Mouse (Mus musculus): ENCODE results near the gene Ppp1cc.

Ppp1cc gene

DNA sequence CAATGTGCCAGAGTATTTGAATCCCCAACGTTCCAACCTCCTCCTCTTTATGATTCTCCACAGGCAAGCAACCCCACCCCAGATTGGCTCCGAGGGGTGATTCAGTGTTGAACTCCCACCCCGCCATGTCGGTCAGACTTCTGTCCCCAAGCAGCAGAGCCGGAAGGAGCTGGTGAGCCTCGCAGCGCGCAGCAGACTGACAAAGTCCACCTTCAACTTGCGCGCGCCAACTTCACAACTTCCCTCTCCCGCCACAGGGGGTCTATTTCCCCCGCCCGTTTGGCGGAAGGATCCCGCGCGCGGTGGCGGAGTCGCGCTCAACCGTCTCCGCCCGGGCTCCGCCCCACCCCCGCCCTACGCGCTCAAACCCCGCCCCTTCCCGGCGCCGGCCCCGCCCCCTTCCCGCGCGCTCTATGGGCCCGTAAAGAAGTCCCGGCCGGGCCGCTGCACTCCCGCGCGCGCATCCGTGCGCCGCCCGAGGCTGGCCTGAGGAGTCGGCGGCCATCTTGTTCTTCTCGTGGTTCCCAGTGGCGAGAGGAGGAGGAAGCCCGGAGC is at the start of gene Ppp1cc:
TSS of gene Ppp1cc (plus strand) at position 452 of the 555 bp plus-strand sequence.
- DNase-seq (ENCODE audit: low spot score) = peak; percentile 91

DNA sequence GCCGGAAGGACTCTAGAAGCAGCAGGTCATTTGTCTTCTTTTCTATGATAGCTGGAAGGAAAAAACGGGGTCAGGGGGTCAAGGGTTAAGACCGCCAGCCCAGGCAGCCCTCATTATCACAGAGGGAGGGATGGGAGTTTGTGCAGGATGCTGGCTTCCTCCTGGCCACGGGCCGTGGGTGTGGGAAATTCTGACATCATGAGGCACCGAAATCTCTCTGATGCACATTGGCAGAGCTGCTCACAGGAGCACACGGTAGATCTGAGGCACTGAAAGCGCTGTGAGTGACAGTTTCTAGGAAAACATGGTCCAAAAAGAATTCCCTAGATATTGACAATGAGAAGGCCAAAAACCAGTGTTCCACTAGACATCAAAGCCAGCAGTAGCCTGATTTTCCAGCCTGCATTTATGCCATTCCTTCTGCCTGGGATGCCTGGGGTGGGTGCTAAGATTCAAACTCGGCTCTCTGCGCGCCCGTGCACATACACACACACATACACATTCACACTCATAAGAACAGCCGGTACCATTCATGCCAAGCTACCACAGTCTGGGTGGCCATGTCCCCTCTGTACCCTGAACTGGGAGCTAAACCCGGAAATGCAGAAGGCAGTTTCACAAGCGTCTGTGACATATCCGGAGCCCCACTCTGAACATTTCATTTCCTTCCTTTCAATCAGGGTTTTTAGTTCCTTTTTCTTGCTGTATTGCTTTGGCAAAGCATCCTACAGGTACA is 48.6 kb upstream of the Ppp1cc start:
- DNase-seq (ENCODE audit: low spot score) = no peak

DNA sequence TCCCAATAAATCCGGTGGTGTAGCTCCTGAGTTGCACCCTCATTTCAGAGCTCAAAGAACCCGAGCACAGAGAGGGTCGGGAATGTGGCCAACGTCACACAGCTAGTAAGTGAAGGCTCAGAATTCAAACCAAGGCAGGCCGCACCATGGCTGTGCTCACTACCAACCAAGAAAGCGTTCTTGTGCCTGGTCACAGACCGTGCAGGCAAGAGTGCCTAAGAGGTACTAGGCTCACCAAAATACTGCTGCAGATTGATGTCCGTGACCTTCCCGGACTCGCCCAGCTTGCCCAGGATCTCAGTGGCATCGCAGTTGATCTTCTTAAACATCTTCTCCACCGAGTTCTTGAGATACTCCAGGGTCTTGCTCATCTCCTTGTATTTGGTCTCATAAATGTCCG is 47.5 kb upstream of the Ppp1cc start:
- DNase-seq (ENCODE audit: low spot score) = no peak

- no peak for DNase-seq (ENCODE audit: low spot score)
Observed at GRCm38 (mm10) chr5:122111091-122111932, 46.8 kb upstream of the Ppp1cc start.

DNA sequence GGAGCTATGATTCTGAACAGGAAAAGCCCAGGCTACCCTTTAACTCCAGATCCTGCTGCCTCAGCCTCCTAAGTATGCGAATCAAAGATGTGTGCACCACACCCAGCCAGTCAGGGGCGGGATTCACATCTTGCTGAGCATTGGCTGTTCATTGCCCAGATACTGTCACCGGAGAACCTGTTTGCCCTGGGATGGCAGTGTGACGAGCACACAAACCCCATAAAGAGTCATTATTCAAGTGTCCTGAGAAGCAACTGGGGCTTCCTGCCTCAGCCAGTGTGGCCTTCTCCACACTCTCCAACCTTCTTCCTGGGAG is 46.2 kb upstream of the Ppp1cc start:
- no peak for DNase-seq (ENCODE audit: low spot score)

DNA sequence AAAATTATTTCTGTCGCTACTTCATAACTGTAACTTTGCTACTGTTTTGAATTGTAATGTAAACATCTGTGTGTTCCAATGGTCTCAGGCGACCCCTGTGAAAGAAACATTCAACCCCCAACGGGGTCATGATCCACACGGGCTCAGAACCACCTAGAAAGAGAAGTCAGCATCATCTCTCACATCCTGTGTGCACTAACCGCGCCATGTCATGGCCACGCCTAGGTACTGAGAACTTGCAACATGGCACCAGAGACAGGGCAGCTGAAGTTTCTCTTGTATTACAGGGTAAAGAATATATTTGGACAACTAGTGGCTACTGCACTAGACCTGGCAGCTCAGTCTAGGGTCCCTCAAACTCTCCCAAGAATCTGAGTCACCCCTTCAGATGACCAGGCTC is 44.6 kb upstream of the Ppp1cc start:
- DNase-seq (ENCODE audit: low spot score) = no peak

GRCm38 (mm10) chr5:122114176-122114575 is 43.9 kb upstream of the Ppp1cc start:
- peak; percentile 40 for DNase-seq (ENCODE audit: low spot score)

GRCm38 (mm10) chr5:122115266-122115763 is 42.8 kb upstream of the Ppp1cc start:
- DNase-seq (ENCODE audit: low spot score) = no peak

DNA sequence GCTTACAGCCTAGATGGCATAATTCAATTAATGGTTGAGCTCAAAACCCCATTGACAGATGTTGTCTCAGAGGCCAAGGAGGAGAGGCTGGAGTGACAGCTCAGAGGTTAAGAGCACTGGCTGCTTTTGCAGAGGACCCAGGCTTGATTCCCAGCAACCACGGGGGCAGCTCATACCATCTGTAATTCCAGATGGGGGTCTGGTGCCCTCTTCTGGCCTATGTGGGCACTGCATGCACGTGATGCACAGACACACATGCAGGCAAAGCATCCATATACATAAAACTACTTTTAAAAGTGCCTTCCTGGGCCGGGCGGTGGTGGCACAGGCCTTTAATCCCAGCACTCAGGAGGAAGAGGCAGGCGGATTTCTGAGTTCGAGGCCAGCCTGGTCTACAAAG is 41.8 kb upstream of the Ppp1cc start:
- no peak for DNase-seq (ENCODE audit: low spot score)

DNA sequence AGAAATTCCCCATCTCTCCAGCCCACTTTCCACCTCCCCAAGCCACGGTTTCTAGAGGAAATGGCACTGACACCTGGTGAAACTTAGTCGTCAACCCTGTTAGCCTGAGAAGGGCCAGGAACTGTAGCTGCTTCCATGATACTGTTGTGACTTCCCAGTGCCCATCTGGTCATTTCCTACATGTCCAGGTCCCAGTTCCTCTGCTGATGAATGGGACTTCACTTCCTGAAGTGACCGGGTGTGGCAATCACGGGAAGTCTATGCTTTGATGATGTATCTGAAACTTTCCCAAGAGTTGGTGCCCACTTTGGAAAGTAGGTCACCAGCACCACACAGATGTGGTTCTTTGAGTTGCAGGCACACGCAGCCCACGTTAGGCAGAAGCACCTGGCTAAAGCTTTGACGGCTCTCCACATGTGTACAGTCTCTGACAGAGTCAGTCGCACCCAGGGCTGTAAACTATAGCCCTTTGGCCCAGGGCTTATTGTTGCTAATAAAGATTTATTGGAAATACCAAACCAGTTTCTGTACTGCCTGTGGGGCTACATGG is 32.8 kb upstream of the Ppp1cc start:
- DNase-seq (ENCODE audit: low spot score) = no peak

DNA sequence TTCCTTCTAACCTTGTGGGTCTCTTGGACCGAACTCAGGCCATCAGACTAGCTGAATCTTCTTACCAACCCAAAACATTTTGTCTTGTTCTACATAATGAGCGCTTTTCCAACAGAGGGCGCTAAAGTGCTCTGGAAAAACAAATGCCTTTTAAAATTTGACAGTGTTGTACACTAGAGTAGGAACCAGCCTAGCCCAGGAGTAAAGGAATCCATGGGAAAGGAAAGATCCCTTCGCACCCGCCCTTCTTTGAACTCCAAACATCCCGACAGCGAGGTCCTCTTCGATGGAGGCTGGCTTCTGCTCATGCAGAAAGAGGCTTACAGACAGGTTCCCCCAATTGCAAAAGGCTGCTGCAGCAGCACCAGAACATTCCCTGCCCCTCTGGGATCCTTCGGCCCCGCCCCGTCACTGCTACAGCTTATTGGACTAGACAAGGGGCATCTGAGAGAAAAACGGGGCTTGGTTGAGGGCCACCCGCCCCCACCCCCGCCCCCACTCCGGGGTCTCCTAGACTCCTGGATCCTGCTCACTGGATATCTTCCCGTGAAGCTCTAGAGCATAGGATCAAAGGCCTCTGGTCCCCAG is 28.9 kb upstream of the Ppp1cc start:
- DNase-seq (ENCODE audit: low spot score) = peak; percentile 69

DNA sequence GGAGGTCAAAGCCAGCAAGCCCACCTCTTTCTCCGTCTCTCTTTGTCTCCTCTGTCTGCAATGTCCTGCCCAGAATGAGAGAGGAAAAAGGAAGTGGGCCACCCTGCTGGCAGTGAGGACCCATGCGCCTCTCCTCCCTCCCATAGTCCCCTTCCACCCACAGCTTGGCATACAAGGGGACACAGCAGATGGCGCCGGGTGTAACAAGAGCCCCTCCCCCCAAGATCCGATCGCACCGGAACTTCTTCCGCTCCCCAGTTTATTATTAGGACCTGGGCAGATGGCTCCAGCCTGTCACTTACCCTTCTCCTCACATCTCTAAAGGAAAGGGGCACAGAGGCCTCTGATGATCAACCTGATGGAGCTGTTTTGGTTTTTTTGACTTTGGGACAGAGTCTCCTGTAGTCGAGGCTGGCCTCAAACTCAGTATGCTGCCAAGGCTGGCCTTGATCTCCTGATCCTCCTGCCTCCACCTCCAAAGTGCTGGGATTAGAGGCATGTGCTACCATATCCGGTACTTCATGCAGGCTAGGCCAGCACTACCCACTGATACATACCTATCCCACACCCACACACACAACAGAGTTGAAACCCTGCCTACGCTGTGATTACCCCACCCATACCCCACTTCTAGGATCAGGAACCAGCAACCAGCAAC is 27.6 kb upstream of the Ppp1cc start:
- no peak for DNase-seq (ENCODE audit: low spot score)

DNA sequence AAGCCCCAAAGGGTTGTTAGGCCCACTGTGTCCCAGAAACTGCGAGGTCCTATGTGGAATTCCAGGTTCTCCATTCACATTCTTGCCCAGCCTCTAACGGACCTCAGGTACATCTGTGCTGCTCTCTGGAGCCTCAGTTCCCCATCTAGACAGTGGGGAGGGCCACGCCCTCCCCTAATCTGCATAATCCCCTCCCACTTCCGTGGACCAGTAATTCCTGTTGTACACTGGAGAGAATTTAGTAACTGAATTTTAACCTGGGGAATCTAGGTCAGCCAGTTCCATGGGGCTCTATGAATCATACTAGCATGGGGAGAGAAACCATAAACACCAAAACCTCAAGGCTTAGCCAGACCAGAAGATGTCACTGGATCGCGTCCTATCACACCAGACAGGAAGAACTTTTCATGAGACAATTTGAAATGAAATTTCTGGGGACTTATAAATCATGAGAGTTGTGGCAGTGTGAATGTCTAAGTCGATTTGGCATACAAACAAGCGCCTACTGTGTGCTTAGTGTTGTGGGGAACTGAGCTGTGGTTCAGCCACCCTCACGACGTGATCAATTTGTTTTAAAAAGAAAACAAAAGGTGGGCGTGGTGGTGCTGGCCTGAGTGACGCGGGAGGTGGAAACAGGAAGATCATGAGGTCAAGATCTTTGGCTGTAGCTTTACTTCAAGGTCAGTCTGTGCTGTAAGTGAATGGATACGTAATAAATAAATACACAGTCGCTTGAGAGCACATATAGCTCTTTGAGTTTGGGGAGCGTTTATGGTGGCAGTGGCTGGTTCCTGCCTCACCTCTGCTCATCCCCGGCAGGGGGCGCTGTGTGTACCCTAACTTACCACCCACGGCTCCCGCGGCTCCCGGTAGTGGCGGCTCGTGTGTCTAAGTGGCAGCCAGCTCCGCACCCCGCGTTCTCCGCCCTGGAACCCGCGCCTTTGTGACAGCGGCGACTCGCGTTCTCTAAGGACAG is 26.7 kb upstream of the Ppp1cc start:
- DNase-seq (ENCODE audit: low spot score) = peak; percentile 89

GRCm38 (mm10) chr5:122132167-122133049 is 25.7 kb upstream of the Ppp1cc start:
- DNase-seq (ENCODE audit: low spot score) = no peak

DNA sequence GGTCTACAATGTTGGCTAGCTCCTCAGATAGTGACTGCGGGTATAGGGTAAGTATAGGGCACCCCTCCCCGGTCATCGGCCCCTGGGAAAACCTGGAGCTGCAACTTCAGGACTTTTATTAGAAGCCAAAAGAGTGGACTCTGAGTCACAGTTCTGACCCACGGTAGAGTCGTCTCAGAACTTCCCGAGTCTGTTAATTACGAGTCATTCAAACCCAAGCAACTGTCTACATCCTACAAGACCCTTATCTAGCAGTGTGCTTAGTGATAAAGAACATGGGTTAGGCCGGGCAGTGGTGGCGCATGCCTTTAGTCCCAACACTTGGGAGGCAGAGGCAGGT is 25.1 kb upstream of the Ppp1cc start:
- DNase-seq (ENCODE audit: low spot score) = no peak

GRCm38 (mm10) chr5:122134395-122135289 is 23.4 kb upstream of the Ppp1cc start:
- DNase-seq (ENCODE audit: low spot score) = no peak

GRCm38 (mm10) chr5:122135290-122135882 is 22.7 kb upstream of the Ppp1cc start:
- no peak for DNase-seq (ENCODE audit: low spot score)

Measured in urinary bladder, postnatal 25 days (tissue).